Comparison of ENCODE assay signal across 7 mouse cellular contexts in genomic region chr3:130691596-130692170, GRCm38 (mm10). TPM values are rescaled to one million over a fixed set of nuclear protein-coding genes. Genes with fewer than 3 reads are reported as not detected.
DNase-seq lines count a peak whose midpoint lies in the region; ATAC-seq and TF ChIP-seq lines count a peak whose summit lies in the region.

No protein-coding gene starts in this region.

- H3K4me1 ChIP-seq in ES-E14 (ENCODE audit: control insufficient read depth in 2 of 2, insufficient read depth in 2 of 2, low read length in 2 of 2, poor library complexity in 1 of 2): peaks cover 0 to 4% of the 10 kb centered on the region in 2 experiments; a peak in 1 of 4 replicates
- H3K4me1 ChIP-seq in hindbrain, embryonic 10.5 days (replicated peaks): peaks cover 12% of the 10 kb centered on the region

- WGBS in hindbrain, embryonic 10.5 days: 48% methylated on average over 12 of the region's 12 CpGs
- 32% methylated on average over 12 of the region's 12 CpGs for WGBS in macrophage (ENCODE audit: missing documents)

- intact Hi-C loops in left cerebral cortex, postnatal 14 days (cut with DNase I): loop anchor here (5.0 kb wide), 2 partner anchors 84 to 509 kb away; no protein-coding TSS in a partner anchor

- H3K27ac ChIP-seq in ES-E14 (ENCODE audit: insufficient read depth, low read depth, low read length, poor library complexity, severe bottlenecking): no peak overlapping the region
- peak overlapping the region; percentile 80 for H3K27ac ChIP-seq in hindbrain, embryonic 10.5 days
- H3K27ac ChIP-seq in macrophage: no peak overlapping the region

- no peak overlapping the region for H3K9ac ChIP-seq in ES-E14 (ENCODE audit: insufficient read depth, low read depth, low read length, poor library complexity, severe bottlenecking)

- ATAC-seq in cerebellum, adult (ENCODE audit: insufficient number of reproducible peaks, low FRiP score, low TSS enrichment): no peak

- H3K27me3 ChIP-seq in hindbrain, embryonic 10.5 days (ENCODE audit: insufficient read depth, poor library complexity, severe bottlenecking): no peaks in the 10 kb centered on the region

- H3K9me3 ChIP-seq in ES-E14 (ENCODE audit: control insufficient read depth, insufficient read depth, low read depth, low read length): no peaks in the 10 kb centered on the region
- no peaks in the 10 kb centered on the region for H3K9me3 ChIP-seq in hindbrain, embryonic 10.5 days

- in situ Hi-C loops in ES-E14 (cut with MboI; ENCODE audit: low sequenced_read_pairs in 2 of 2, unreplicated experiment in 2 of 2): no loop called here

- H3K4me3 ChIP-seq in ES-E14 (ENCODE audit: insufficient read depth in 1 of 2, low read depth in 1 of 2, low read length in 2 of 2, poor library complexity in 1 of 2, severe bottlenecking in 1 of 2) (peak overlapping the region; percentile 23 to 53), macrophage (ENCODE audit: inconsistent target) (peak overlapping the region; percentile 28; the same call in 1 of the 2 replicates)
- H3K4me3 ChIP-seq in hindbrain, embryonic 10.5 days: peak overlapping the region; percentile 51

- H3K36me3 ChIP-seq in ES-E14 (ENCODE audit: control insufficient read depth, insufficient read depth, low read length, poor library complexity, severe bottlenecking): no peaks in the 10 kb centered on the region
- H3K36me3 ChIP-seq in hindbrain, embryonic 10.5 days: peaks cover 25% of the 10 kb centered on the region
- H3K36me3 ChIP-seq in macrophage (ENCODE audit: inconsistent target): peaks cover 11% of the 10 kb centered on the region; the same call in 1 of the 2 replicates

- peak; percentile 44 for DNase-seq in CD4-positive helper T cell, adult 2 months (ENCODE audit: low read depth, low spot score)
- no peak for DNase-seq in ES-E14 (ENCODE audit: low read depth, low spot score)
- no peak for DNase-seq in hindbrain, embryonic 10.5 days (ENCODE audit: low spot score)
- DNase-seq in embryo, embryonic 10 days (ENCODE audit: low spot score): no peak
- DNase-seq in left cerebral cortex, postnatal 14 days (ENCODE audit: low spot score in 2 of 2): no peak

- no peaks in the 10 kb centered on the region for H3K79me2 ChIP-seq in macrophage (ENCODE audit: inconsistent target)

TF ChIP-seq in ES-E14, 5 proteins besides CTCF, POLR2A, EP300 and RAD21:
- TF ChIP-seq ZNF384 (IDR thresholded peaks at IDR 0.05; ENCODE audit: low read depth, low read length) (no peak), ZC3H11A (IDR thresholded peaks at IDR 0.05; ENCODE audit: borderline replicate concordance, low read depth, low read length) (no peak), HCFC1 (IDR thresholded peaks at IDR 0.05; ENCODE audit: borderline replicate concordance, insufficient read depth, low read length) (no peak), MAFK (IDR thresholded peaks at IDR 0.05; ENCODE audit: insufficient read depth, low read depth, low read length) (no peak), CHD2 (IDR thresholded peaks at IDR 0.05; ENCODE audit: low read depth, low read length) (no peak)

RNA-seq across cellular contexts. Expression of gene Ostc, which starts 17.6 kb away (rescaled TPM):
- total RNA-seq in ES-E14 (2012; rRNA removed): 319 and 342 TPM in 2 replicates
- polyA plus RNA-seq in hindbrain, embryonic 10.5 days (2016; fragmentation: Nextera tagmentation; extraction: Ambion mirVana): 311 and 318 TPM in 2 replicates
- total RNA-seq in macrophage (2018; cell fraction: chromatin; rRNA removed): 10 to 100 TPM in 20 of 26 experiments, 1 to 10 TPM in 6; 4.5 to 35.4 (median 13.8) TPM
- total RNA-seq in macrophage (2018; cell fraction: cytosol; rRNA removed): 100 to 1,000 TPM in 3 of 26 experiments, 10 to 100 TPM in 23; 66.4 to 113 (median 85.9) TPM
- total RNA-seq in macrophage (2018; cell fraction: nucleus; rRNA removed): 10 to 100 TPM; 19.1 to 71.1 (median 39.8) TPM
- 76.7 to 145 TPM (median 93.1 TPM) in 3 replicates for polyA plus RNA-seq in macrophage (2018)
- total RNA-seq in left cerebral cortex, postnatal 14 days (2021): 10 to 100 TPM; 67.8 to 69.0 TPM

RNA-seq across cellular contexts. Expression of gene Rpl34, which starts 38.5 kb away (rescaled TPM):
- total RNA-seq in ES-E14 (2012; rRNA removed): 825 and 990 TPM in 2 replicates
- 772 and 890 TPM in 2 replicates for polyA plus RNA-seq in hindbrain, embryonic 10.5 days (2016; fragmentation: Nextera tagmentation; extraction: Ambion mirVana)
- total RNA-seq in macrophage (2018; cell fraction: chromatin; rRNA removed): 100 to 1,000 TPM in 24 of 26 experiments, 10 to 100 TPM in 2; 86.8 to 298 (median 143) TPM
- total RNA-seq in macrophage (2018; cell fraction: cytosol; rRNA removed): 1,000 to 10,000 TPM in 13 of 26 experiments, 100 to 1,000 TPM in 13; 602 to 1,549 (median 953) TPM
- total RNA-seq in macrophage (2018; cell fraction: nucleus; rRNA removed): 100 to 1,000 TPM; 132 to 296 (median 189) TPM
- polyA plus RNA-seq in macrophage (2018): 491 to 1,262 TPM (median 1,185 TPM) in 3 replicates
- 100 to 1,000 TPM; 288 to 297 TPM for total RNA-seq in left cerebral cortex, postnatal 14 days (2021)
